Mouse (Mus musculus): ENCODE data around the gene Lrch3.

- TF ChIP-seq GATA1 (IDR thresholded peaks at IDR 0.05; ENCODE audit: low read length) (no peak), TAL1 (IDR thresholded peaks at IDR 0.05; ENCODE audit: low read length) (no peak)
These were observed 32.4 kb upstream of the Lrch3 start for GRCm38 (mm10) chr16:32881538-32881937.

All from erythroblast, embryonic 14.5 days (primary cell).